Mouse (Mus musculus): Measurements from ENCODE around the gene Armc12.

- TF ChIP-seq CTCF (IDR thresholded peaks at IDR 0.05; ENCODE audit: insufficient read depth, low read length) (no peak), POLR2A (IDR thresholded peaks at IDR 0.05; ENCODE audit: borderline replicate concordance, extremely low read depth, low read depth, low read length) (no peak)
Measured at GRCm38 (mm10) chr17:28581056-28581455, 50.5 kb downstream of the Armc12 start.

Data from lung, adult 2 months (tissue).